Mouse (Mus musculus) neutrophil, adult 65 days (primary cell): ENCODE results near the gene Tpd52l2. TPM values are rescaled to one million over a fixed set of nuclear protein-coding genes. Genes with fewer than 3 reads are reported as not detected.

Source experiments
- total RNA-seq: library from RNA; stranded (reverse); gene quantifications from 2 replicates; pipeline ENCODE4 v1.2.4, GENCODE M21; 2023

Tpd52l2 gene
- total RNA-seq = 64.4 and 94.3 TPM in 2 replicates

GRCm38 (mm10) chr2:181496831-181497547, at the start of gene Tpd52l2:
Tpd52l2 (plus strand) TSS chr2:181497142.

GRCm38 (mm10) chr2:181459153-181459672, 37.7 kb upstream of the Tpd52l2 start, which contains the start of gene Zbtb46:
Zbtb46 (minus strand) TSS chr2:181459426.

GRCm38 (mm10) chr2:181493156-181493927, 3.6 kb upstream of the Tpd52l2 start, which contains the start of gene Abhd16b:
Abhd16b (plus strand) TSS chr2:181493206.

GRCm38 (mm10) chr2:181520118-181520935, 23.4 kb downstream of the Tpd52l2 start, which contains the start of gene Dnajc5:
Dnajc5 (plus strand) TSS chr2:181520485.

Other genes with a start within 250 kb of the Tpd52l2 start
- 30.6 and 50.4 TPM in 2 replicates for gene Gmeb2, start 209.1 kb upstream of the Tpd52l2 start, total RNA-seq
- gene Stmn3, start 182.6 kb upstream of the Tpd52l2 start, total RNA-seq = not detected in 2 replicates
- gene Rtel1, start 177.4 kb upstream of the Tpd52l2 start, total RNA-seq = 29.6 and 34.9 TPM in 2 replicates
- 25.9 and 36.3 TPM in 2 replicates for gene Zgpat, start 132.2 kb upstream of the Tpd52l2 start, total RNA-seq
- gene Arfrp1, start 131.7 kb upstream of the Tpd52l2 start, total RNA-seq = 35.7 and 48.5 TPM in 2 replicates
- gene Lime1, start 117.1 kb upstream of the Tpd52l2 start, total RNA-seq = 29.8 and 32.7 TPM in 2 replicates
- 0.22 and 0.48 TPM in 2 replicates for gene Zbtb46, start 37.7 kb upstream of the Tpd52l2 start, total RNA-seq
- gene Abhd16b, start 3.9 kb upstream of the Tpd52l2 start, total RNA-seq = not detected in 2 replicates
- 132 and 159 TPM in 2 replicates for gene Dnajc5, start 23.3 kb downstream of the Tpd52l2 start, total RNA-seq
- gene Uckl1, start 87.8 kb downstream of the Tpd52l2 start, total RNA-seq = 77.5 and 81.8 TPM in 2 replicates
- gene Prpf6, start 94.7 kb downstream of the Tpd52l2 start, total RNA-seq = 32.6 and 38.4 TPM in 2 replicates
- 9.1 and 14.6 TPM in 2 replicates for gene Zfp512b, start 95.7 kb downstream of the Tpd52l2 start, total RNA-seq
- 7.9 and 9.4 TPM in 2 replicates for gene Samd10, start 102.1 kb downstream of the Tpd52l2 start, total RNA-seq
- gene Gm29797, start 159.9 kb downstream of the Tpd52l2 start, total RNA-seq = not detected in 2 replicates
- 0.25 TPM in 1 of 2 replicates, not detected in the other for gene Sox18, start 174.5 kb downstream of the Tpd52l2 start, total RNA-seq
- gene Tcea2, start 183.2 kb downstream of the Tpd52l2 start, total RNA-seq = 7.5 and 10.1 TPM in 2 replicates
- 245 and 280 TPM in 2 replicates for gene Rgs19, start 196.8 kb downstream of the Tpd52l2 start, total RNA-seq
- not detected in 2 replicates for gene Lkaaear1, start 201.3 kb downstream of the Tpd52l2 start, total RNA-seq
- gene Oprl1, start 217.9 kb downstream of the Tpd52l2 start, total RNA-seq = 0.51 and 0.57 TPM in 2 replicates